Mouse (Mus musculus) ES-Bruce4 (cell line): Measurements from ENCODE around the gene Atrx. TPM values are rescaled to one million over a fixed set of nuclear protein-coding genes. Genes with fewer than 3 reads are reported as not detected.
"Not testable (repeated sequence)": the region's sequence is repeated elsewhere in the genome, so short reads cannot be mapped to it uniquely, and the experiment has no call there.

Experiments used
- H3K27ac ChIP-seq: 2 replicates; pipeline ENCODE4 v1.5.1; 2012; ENCODE audit warnings: low read length, inconsistent platforms; ENCODE audit not compliant: insufficient read depth
- H3K27me3 ChIP-seq: 2 replicates; pipeline ENCODE4 v1.6.1; 2012; ENCODE audit warnings: mild to moderate bottlenecking, low read length, inconsistent platforms; ENCODE audit not compliant: control insufficient read depth, poor library complexity, insufficient read depth, severe bottlenecking
- H3K36me3 ChIP-seq: 2 replicates; pipeline ENCODE4 v1.6.1; 2012; ENCODE audit warnings: inconsistent platforms, mild to moderate bottlenecking, low read length, moderate library complexity; ENCODE audit not compliant: control insufficient read depth, poor library complexity, insufficient read depth, severe bottlenecking
- H3K4me1 ChIP-seq: one replicate; pipeline ENCODE4 v1.8.1; 2011; ENCODE audit warnings: low read length; ENCODE audit not compliant: control insufficient read depth, insufficient read depth
- H3K4me3 ChIP-seq: 2 replicates; pipeline ENCODE4 v1.5.1; 2011; ENCODE audit warnings: low read depth, mild to moderate bottlenecking, low read length
- H3K9ac ChIP-seq: 2 replicates; pipeline ENCODE4 v1.6.1; 2012; ENCODE audit warnings: low read depth, mild to moderate bottlenecking, inconsistent platforms; ENCODE audit not compliant: poor library complexity, severe bottlenecking
- H3K9me3 ChIP-seq: replicated peaks from 2 replicates; pipeline ENCODE4 v1.6.1; 2012; ENCODE audit warnings: mild to moderate bottlenecking, low read length, inconsistent platforms; ENCODE audit not compliant: control insufficient read depth, poor library complexity, insufficient read depth, severe bottlenecking
- CTCF ChIP-seq: IDR thresholded peaks from one replicate; pipeline ENCODE4 v1.8.1; 2011; ENCODE audit warnings: low read depth, low read length
- EP300 ChIP-seq: IDR thresholded peaks from 2 replicates; pipeline ENCODE4 v1.6.1; 2011; ENCODE audit warnings: low read depth, low read length; ENCODE audit not compliant: insufficient read depth
- POLR2A ChIP-seq: IDR thresholded peaks from one replicate; pipeline ENCODE4 v1.8.1; 2011; ENCODE audit warnings: low read length; ENCODE audit not compliant: insufficient read depth
- polyA plus RNA-seq: library from polyadenylated mRNA; stranded (reverse); fragments of >200 nt; gene quantifications from 2 replicates; pipeline ENCODE4 v1.2.4, GENCODE M21; 2011; ENCODE audit warnings: low read depth; ENCODE audit not compliant: missing spikeins, insufficient read depth, insufficient read length

Atrx gene
- polyA plus RNA-seq, 1 experiment = 532 TPM

GRCm38 (mm10) chrX:105923896-105924295 is 5.3 kb downstream of the Atrx start:
- Histone ChIP-seq H3K27me3 (no peaks in the 10 kb centered on the region), H3K4me3 (peak overlapping the region; percentile 72), H3K9ac (peak overlapping the region; percentile 74), H3K27ac (peak overlapping the region; percentile 98), H3K4me1 (no peaks in the 10 kb centered on the region), H3K36me3 (peaks cover 5% of the 10 kb centered on the region; the same call in 1 of the 2 replicates), H3K9me3 (no peaks in the 10 kb centered on the region)
- peak; percentile 53; the same call in 1 of the 2 replicates for TF ChIP-seq EP300
- no peak for TF ChIP-seq POLR2A

GRCm38 (mm10) chrX:105922986-105923385 is 6.2 kb downstream of the Atrx start:
- peak overlapping the region; percentile 95 for H3K27ac ChIP-seq
- not testable (repeated sequence) for H3K36me3 ChIP-seq, H3K27me3 ChIP-seq, H3K9me3 ChIP-seq, H3K4me1 ChIP-seq
- TF ChIP-seq EP300 = 0 out of 2 replicates have a peak, but pooled peaks have one; percentile 58
- peak overlapping the region; percentile 44 for H3K4me3 ChIP-seq
- H3K9ac ChIP-seq = peak overlapping the region; percentile 74

DNA sequence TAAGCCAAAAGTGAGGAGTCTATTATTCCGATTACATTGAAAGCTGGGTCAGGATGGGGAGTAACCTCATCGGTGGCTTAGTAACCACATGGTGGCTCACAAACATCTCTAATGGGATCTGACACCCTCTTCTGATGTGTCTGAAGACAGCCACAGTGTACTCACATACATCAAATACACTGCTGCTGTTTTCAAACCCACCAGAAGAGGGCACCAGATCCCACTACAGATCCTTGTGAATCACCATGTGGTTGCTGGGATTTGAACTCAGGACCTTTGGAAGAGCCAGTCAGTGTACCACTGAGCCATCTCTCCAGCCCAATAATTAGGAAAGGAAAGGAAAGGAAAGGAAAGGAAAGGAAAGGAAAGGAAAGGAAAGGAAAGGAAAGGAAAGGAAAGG is 7.8 kb downstream of the Atrx start:
- Histone ChIP-seq H3K36me3 (peaks cover 2% of the 10 kb centered on the region; the same call in 1 of the 2 replicates), H3K9ac (no peak overlapping the region), H3K4me3 (no peak overlapping the region), H3K27ac (peak overlapping the region; percentile 44; the same call in 1 of the 2 replicates), H3K4me1 (no peaks in the 10 kb centered on the region), H3K27me3 (no peaks in the 10 kb centered on the region), H3K9me3 (no peaks in the 10 kb centered on the region)
- TF ChIP-seq EP300 (no peak), POLR2A (no peak), CTCF (no peak)

DNA sequence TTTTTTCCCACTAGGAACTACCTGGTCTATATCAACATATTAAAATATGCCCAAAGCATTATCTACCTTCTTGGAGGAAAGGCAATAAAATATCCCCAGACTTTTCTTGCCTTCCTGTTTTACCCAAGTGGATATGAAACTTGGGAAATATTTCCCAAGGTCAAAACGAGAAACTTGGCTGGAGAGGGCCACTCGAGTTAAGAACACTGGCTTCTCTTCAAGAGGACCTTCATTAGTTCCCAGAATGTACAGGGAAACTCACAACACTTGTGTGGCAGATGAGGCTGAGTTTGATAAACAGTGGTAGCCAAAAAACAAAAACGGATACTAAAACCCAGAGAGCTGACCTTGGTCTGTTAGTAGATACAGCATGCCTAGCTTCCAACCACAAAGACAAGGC is 17.5 kb downstream of the Atrx start:
- H3K4me1 ChIP-seq = no peaks in the 10 kb centered on the region
- H3K27ac ChIP-seq = no peak overlapping the region; the same call in 1 of the 2 replicates
- no peaks in the 10 kb centered on the region for H3K27me3 ChIP-seq
- H3K9ac ChIP-seq = peak overlapping the region; percentile 35; the same call in 1 of the 2 replicates
- H3K36me3 ChIP-seq = no peaks in the 10 kb centered on the region; the same call in 1 of the 2 replicates
- no peaks in the 10 kb centered on the region for H3K9me3 ChIP-seq
- H3K4me3 ChIP-seq = no peak overlapping the region
- TF ChIP-seq CTCF (no peak), EP300 (no peak), POLR2A (no peak)

DNA sequence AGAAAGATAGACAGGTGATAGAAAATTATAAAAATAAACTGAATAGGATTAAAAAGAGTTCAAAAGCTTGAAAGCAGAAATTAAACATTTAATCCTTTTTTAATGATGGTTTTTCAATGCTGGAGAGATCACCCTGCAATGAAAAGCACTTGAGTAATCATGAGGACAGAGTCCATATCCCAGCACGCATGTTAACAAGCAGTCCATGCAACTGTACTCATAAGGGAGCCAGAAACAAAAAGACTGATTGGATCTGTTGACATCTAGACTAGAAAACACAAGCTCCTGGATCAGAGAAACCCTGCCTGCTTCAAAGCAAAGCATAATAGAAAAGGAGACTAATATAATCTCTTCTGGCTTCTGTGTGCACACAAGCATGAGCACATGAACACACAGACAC is 27.6 kb downstream of the Atrx start:
- Histone ChIP-seq H3K4me3 (no peak overlapping the region), H3K9ac (no peak overlapping the region), H3K27ac (no peak overlapping the region), H3K27me3 (no peaks in the 10 kb centered on the region), H3K4me1 (no peaks in the 10 kb centered on the region), H3K9me3 (no peaks in the 10 kb centered on the region), H3K36me3 (peaks cover 6% of the 10 kb centered on the region)
- TF ChIP-seq POLR2A (no peak), EP300 (no peak), CTCF (no peak)

DNA sequence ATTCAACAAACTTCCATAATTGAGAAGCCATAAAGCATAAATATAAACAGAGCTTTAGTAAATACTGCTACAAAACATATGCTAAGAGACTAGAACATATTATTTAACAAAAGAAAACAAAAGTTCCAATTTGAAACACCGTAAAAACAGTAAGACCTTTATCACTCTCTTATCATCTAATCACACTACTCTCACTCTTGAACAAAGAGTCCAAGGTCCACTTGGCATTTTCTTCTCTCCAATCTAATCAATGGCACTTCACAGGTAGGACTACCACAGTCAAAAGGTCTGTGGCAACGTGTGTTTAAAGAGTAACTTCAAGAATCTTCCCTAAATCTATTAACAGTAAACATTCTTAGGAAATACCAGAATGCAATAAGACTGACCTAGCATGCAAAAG is 42.3 kb downstream of the Atrx start:
- H3K27ac ChIP-seq = no peak overlapping the region
- no peak overlapping the region for H3K4me3 ChIP-seq
- TF ChIP-seq CTCF = no peak
- TF ChIP-seq POLR2A = no peak
- no peak for TF ChIP-seq EP300
- H3K9me3 ChIP-seq = no peaks in the 10 kb centered on the region
- H3K9ac ChIP-seq = no peak overlapping the region
- no peaks in the 10 kb centered on the region for H3K27me3 ChIP-seq
- H3K36me3 ChIP-seq = peaks cover 12% of the 10 kb centered on the region
- H3K4me1 ChIP-seq = no peaks in the 10 kb centered on the region
